Mouse (Mus musculus): ENCODE measurements around the gene Zmpste24. TPM values are rescaled to one million over a fixed set of nuclear protein-coding genes. Genes with fewer than 3 reads are reported as not detected.
"Not testable (repeated sequence)": the region's sequence is repeated elsewhere in the genome, so short reads cannot be mapped to it uniquely, and the experiment has no call there.

Gene Zmpste24
- polyA plus RNA-seq, 1 experiment = 0.19 TPM

DNA sequence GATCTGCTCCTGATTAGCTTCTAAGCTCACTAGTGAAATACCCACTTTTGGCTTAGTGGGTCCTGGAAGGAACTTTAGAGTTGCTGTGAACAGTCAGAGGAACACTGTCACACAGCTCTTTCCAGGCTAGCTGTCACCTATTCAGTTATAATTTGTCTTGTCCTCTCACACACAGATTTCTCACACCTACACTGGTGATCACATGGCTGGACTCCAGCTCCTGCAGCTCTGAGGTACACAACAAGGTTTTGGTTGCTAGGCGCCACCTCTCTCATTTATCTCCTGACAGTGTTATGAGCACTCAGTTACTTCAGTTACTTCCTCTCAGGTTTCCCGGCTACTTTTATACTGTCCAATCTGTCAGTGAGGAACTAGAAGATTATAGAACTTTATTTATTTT is 32.7 kb downstream of the Zmpste24 start:
- no peaks in the 10 kb centered on the region for H3K9me3 ChIP-seq (ENCODE audit: control insufficient read depth, low read length)
- H3K27me3 ChIP-seq (ENCODE audit: control insufficient read depth) = no peaks in the 10 kb centered on the region
- no peaks in the 10 kb centered on the region for H3K4me1 ChIP-seq (ENCODE audit: control insufficient read depth)
- TF ChIP-seq GATA1 (IDR thresholded peaks at IDR 0.05; ENCODE audit: low read length) (no peak), TAL1 (IDR thresholded peaks at IDR 0.05; ENCODE audit: low read length) (no peak)
- H3K36me3 ChIP-seq (ENCODE audit: control insufficient read depth) = peaks cover 50% of the 10 kb centered on the region
- H3K4me3 ChIP-seq (replicated peaks) = no peak overlapping the region

DNA sequence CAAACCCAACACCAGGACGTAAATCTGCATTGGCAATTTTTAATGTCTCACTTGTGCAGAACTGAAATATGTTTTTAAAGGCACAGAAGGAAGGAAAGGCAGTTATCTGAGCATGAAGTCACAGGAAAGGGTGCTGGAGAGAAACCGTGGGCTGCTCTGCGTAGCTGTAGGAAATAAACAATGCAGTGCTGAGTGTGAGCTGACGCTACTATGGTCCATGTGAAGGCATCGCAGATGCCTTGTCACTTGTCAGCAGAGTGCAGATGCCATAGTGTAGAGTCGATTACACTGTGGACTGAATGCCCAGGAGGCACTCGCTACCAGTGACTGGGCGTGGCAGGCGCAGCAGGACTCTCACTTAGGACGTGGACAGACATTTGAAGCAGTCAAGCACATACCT is 38.8 kb downstream of the Zmpste24 start:
- not testable (repeated sequence) for H3K4me1 ChIP-seq (ENCODE audit: control insufficient read depth); H3K27me3 ChIP-seq (ENCODE audit: control insufficient read depth); H3K4me3 ChIP-seq (replicated peaks); H3K9me3 ChIP-seq (ENCODE audit: control insufficient read depth, low read length)
- peaks cover 34% of the 10 kb centered on the region for H3K36me3 ChIP-seq (ENCODE audit: control insufficient read depth)

DNA sequence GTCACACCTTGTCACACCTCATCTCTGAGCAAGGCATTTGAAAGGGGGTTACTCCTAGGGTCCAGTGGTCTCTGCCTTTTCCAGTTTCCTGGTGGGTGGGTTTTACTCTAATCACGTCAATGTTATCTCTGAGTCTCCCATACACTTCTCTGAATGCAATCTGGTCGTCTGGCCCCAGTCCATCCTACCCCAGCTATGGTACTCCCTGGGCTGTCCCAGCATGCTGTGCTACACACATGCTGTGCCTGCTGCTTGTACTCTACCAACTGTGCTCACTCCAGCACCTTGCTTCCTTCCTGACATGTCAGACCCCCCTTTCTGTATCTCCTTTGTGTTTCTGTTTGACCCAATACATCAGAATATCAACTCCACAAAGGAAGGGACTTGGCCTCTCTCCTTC is 41.0 kb downstream of the Zmpste24 start:
- no peaks in the 10 kb centered on the region for H3K9me3 ChIP-seq (ENCODE audit: control insufficient read depth, low read length)
- peaks cover 24% of the 10 kb centered on the region for H3K36me3 ChIP-seq (ENCODE audit: control insufficient read depth)
- no peaks in the 10 kb centered on the region for H3K4me1 ChIP-seq (ENCODE audit: control insufficient read depth)
- H3K4me3 ChIP-seq (replicated peaks) = no peak overlapping the region
- no peak for TF ChIP-seq GATA1 (IDR thresholded peaks at IDR 0.05; ENCODE audit: low read length)
- no peak for TF ChIP-seq TAL1 (IDR thresholded peaks at IDR 0.05; ENCODE audit: low read length)
- peaks cover 18% of the 10 kb centered on the region for H3K27me3 ChIP-seq (ENCODE audit: control insufficient read depth)

DNA sequence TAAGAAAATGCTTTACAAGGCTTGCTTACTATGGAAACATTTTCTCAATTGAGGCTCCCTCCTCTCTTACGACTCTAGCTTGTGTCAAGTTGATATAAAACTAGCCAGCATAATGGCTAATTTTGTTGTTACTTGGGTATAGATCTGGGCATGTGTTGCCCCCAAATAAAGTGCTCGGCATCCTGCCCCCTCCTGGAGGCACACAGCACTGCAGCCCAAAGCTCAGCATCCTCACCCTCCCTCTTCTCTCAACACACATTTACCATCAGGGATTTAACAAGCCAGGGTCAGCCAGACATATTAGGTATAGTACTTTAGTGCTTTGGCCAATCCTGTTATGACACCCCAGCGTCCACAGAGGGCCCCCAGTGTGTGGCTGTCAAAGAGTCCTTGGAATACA is 41.7 kb downstream of the Zmpste24 start:
- Histone ChIP-seq H3K4me3 (replicated peaks) (no peak overlapping the region), H3K36me3 (ENCODE audit: control insufficient read depth) (peaks cover 24% of the 10 kb centered on the region), H3K27me3 (ENCODE audit: control insufficient read depth) (peaks cover 23% of the 10 kb centered on the region), H3K9me3 (ENCODE audit: control insufficient read depth, low read length) (no peaks in the 10 kb centered on the region), H3K4me1 (ENCODE audit: control insufficient read depth) (no peaks in the 10 kb centered on the region)
- TF ChIP-seq GATA1 (IDR thresholded peaks at IDR 0.05; ENCODE audit: low read length) (no peak), TAL1 (IDR thresholded peaks at IDR 0.05; ENCODE audit: low read length) (no peak)

DNA sequence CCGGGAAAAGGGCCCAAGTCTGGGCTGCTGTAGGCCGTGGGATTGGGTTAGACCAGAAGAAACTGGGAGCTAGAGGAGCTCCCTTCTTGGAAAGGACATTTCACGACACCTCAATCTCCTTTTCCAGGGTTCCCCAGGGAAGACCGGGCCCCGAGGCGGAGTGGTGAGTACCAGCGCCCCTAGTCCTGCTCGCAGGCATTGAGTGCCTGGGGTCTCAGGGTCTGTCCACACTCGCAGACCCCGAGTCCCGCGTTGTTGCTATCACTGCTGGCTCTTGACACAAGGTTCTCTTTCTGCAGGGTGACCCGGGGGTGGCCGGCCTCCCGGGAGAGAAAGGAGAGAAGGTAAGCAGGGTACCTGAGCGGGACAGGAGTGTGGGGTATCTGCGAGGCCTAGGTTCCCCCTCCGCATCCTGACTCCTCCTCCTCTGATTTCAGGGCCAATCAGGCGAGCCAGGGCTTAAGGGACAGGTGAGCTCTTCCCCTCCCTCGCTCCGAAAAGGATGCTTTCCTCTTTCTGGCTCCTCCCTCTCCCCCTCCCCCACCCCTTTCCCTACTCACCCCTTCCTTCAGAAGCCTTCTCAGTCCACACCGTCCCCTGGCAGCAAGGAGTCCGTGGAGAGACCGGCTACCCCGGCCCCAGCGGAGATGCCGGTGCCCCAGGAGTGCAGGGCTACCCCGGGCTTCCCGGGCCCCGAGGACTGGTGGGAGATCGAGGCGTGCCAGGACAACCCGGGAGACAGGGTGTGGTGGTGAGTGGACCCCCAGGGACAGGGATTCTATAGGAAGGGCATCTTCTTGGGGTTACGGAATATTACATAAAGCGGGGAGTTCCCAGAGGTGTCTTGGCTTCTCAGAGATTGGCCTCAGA is 45.4 kb downstream of the Zmpste24 start:
- Histone ChIP-seq H3K4me3 (replicated peaks) (no peak overlapping the region), H3K27me3 (ENCODE audit: control insufficient read depth) (peaks cover 23% of the 10 kb centered on the region), H3K9me3 (ENCODE audit: control insufficient read depth, low read length) (no peaks in the 10 kb centered on the region), H3K4me1 (ENCODE audit: control insufficient read depth) (no peaks in the 10 kb centered on the region), H3K36me3 (ENCODE audit: control insufficient read depth) (no peaks in the 10 kb centered on the region)
- TF ChIP-seq GATA1 (IDR thresholded peaks at IDR 0.05; ENCODE audit: low read length) = no peak
- no peak for TF ChIP-seq TAL1 (IDR thresholded peaks at IDR 0.05; ENCODE audit: low read length)

DNA sequence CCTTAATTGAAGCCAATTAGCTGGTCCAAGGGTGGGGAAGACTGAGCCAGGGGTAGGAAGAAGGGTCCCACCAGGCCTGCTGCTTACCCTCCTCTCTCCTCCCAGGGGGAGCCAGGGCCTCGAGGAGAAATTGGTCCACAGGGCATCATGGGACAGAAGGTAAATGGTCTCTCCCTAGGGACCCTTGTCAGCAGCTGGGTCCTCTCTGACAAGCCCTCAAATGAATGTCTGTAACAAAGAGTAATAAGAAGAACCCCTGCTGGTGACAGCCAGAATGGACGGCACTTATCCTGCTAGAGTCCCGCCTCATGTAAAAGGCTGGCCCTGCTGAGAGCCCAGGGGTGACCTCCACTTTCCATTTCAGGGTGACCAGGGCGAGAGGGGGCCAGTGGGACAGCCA is 46.2 kb downstream of the Zmpste24 start:
- TF ChIP-seq GATA1 (IDR thresholded peaks at IDR 0.05; ENCODE audit: low read length) (no peak), TAL1 (IDR thresholded peaks at IDR 0.05; ENCODE audit: low read length) (no peak)
- Histone ChIP-seq H3K27me3 (ENCODE audit: control insufficient read depth) (peaks cover 23% of the 10 kb centered on the region), H3K9me3 (ENCODE audit: control insufficient read depth, low read length) (no peaks in the 10 kb centered on the region), H3K4me1 (ENCODE audit: control insufficient read depth) (no peaks in the 10 kb centered on the region), H3K36me3 (ENCODE audit: control insufficient read depth) (no peaks in the 10 kb centered on the region), H3K4me3 (replicated peaks) (no peak overlapping the region)

DNA sequence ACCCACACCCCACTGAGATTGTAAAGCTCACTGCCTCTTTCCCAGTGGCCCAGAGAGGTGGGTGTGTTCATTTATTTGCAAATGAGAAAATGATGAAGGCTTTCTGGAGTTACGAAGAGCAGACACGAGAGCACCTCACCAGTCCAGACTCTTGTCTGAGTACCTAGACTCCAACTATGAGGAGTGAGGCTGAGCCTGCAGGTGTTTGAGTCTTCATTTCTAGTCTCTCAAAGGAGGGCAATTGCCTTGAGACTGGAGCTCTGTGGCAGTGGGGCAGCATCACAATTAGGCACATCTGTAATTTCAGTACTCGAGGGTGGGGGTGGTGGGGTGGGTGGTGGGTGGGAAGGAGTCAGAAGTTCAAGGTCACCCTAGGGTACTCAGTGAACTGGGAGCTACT is 55.1 kb downstream of the Zmpste24 start:
- H3K27me3 ChIP-seq (ENCODE audit: control insufficient read depth) = peaks cover 38% of the 10 kb centered on the region
- no peak for TF ChIP-seq GATA1 (IDR thresholded peaks at IDR 0.05; ENCODE audit: low read length)
- TF ChIP-seq TAL1 (IDR thresholded peaks at IDR 0.05; ENCODE audit: low read length) = no peak
- no peaks in the 10 kb centered on the region for H3K36me3 ChIP-seq (ENCODE audit: control insufficient read depth)
- H3K4me3 ChIP-seq (replicated peaks) = no peak overlapping the region
- no peaks in the 10 kb centered on the region for H3K9me3 ChIP-seq (ENCODE audit: control insufficient read depth, low read length)
- peaks cover 5% of the 10 kb centered on the region for H3K4me1 ChIP-seq (ENCODE audit: control insufficient read depth)

DNA sequence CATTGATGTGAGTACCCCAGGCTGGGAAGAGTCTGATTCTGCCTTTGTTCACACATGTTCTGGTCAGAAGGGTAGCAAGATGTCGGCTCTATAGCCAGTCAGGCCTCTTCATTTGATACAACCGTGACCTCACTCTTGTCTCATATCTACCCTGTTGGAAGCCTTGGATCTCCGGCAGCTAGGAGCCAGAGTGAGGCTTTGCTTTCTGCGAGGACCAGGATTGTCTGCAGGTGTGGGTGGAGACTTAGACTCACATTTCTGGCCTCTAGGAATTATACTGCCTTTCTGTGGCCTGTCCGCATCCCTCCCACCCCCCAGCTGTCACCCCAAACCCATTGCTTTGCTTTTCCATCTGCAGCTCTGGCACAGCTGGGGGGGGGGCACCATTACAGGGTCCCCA is 55.6 kb downstream of the Zmpste24 start:
- peaks cover 42% of the 10 kb centered on the region for H3K27me3 ChIP-seq (ENCODE audit: control insufficient read depth)

DNA sequence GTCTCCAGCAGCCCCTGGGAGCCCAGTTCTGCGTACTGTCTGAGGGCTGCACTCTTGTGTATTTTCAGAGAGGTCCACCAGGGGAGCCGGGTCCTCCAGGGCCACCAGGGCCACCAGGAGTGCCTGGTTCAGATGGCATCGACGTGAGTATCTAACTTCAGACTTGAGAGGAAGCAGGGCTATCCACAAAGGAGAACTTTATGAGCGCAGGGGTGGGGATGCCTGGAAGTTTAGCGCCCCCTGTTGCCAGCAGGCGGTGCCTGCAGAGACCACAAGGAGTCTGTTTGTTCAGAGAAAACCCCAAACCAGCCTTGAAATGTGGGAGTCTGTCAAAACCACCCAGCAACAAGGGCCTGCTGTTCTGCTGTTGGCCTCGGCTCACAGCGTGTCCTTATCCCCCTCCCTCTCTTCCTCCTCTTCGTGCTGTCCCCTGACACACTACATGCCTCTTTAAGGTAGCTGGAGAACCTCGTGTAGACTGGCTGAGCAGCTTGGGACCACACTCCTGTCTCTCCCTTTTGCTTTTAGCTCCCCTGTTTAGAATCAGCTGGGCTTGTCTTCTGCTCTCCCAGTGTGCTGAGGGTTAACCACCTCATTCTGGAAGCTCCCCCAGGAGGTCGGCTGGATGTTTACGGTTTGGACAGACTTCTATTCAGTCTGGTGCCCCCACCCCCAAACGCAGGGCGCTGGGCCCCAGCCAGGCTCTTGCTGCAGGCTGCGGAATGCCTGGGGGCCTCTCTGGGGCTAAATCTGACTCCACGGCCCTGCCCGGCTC is 57.0 kb downstream of the Zmpste24 start:
- H3K4me3 ChIP-seq (replicated peaks) = no peak overlapping the region
- no peaks in the 10 kb centered on the region for H3K9me3 ChIP-seq (ENCODE audit: control insufficient read depth, low read length)
- H3K4me1 ChIP-seq (ENCODE audit: control insufficient read depth) = peaks cover 5% of the 10 kb centered on the region
- no peaks in the 10 kb centered on the region for H3K36me3 ChIP-seq (ENCODE audit: control insufficient read depth)
- peaks cover 42% of the 10 kb centered on the region for H3K27me3 ChIP-seq (ENCODE audit: control insufficient read depth)
- TF ChIP-seq TAL1 (IDR thresholded peaks at IDR 0.05; ENCODE audit: low read length) (no peak), GATA1 (IDR thresholded peaks at IDR 0.05; ENCODE audit: low read length) (no peak)

More for the DNA sequence above, 55.6 kb downstream of the Zmpste24 start:
- TF ChIP-seq GATA1 (IDR thresholded peaks at IDR 0.05; ENCODE audit: low read length) (no peak), TAL1 (IDR thresholded peaks at IDR 0.05; ENCODE audit: low read length) (no peak)
- H3K4me3 ChIP-seq (replicated peaks) = no peak overlapping the region
- no peaks in the 10 kb centered on the region for H3K36me3 ChIP-seq (ENCODE audit: control insufficient read depth)
- H3K9me3 ChIP-seq (ENCODE audit: control insufficient read depth, low read length) = no peaks in the 10 kb centered on the region
- peaks cover 5% of the 10 kb centered on the region for H3K4me1 ChIP-seq (ENCODE audit: control insufficient read depth)

All from erythroblast, embryonic 14.5 days (primary cell).